Mouse (Mus musculus): ENCODE measurements around the gene Sipa1.
A peak's percentile ranks its signal among the peaks of the same experiment; 100 is the strongest.

The Sipa1 gene

GRCm38 (mm10) chr19:5646731-5647330 lies 16.7 kb downstream of the Sipa1 start:
- DNase-seq (ENCODE audit: low read depth, low spot score), result no peak

DNA sequence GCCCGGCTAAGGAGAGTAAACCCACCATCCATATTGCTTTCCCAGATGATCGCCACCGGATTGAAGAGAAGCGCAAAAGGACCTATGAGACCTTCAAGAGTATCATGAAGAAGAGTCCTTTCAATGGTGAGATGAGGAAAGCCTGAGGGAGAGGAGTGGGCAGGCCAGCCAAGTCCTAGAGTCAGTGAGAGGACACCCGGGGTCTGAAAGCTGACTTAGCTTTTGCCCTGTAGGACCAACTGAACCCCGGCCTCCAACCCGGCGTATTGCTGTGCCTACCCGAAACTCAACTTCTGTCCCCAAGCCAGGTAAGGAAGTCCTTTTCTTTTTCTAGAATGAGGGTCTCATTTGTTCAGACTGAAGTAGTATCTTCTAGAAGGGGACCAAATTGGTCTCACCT lies 18.2 kb downstream of the Sipa1 start:
- no peak for DNase-seq (ENCODE audit: low read depth, low spot score)

DNA sequence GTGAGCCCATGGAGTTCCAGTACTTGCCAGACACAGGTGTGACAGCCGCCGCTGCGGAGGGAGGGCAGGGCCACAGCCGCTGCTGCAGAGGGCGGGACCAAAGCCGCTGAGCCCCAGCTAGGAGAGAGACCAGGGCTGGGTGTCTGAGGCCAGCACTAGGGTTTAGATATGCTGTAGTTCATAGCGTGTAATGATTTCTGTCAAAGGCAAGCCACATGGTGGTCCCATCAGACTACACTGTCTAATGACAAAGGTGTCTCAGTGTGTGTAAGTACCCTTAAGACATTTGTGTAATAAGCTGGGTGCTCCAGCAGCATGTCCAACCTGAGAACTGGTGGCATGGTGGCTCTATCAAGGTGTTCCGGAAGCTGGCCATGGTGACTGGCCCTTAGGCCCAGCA lies 21.9 kb downstream of the Sipa1 start:
- no peak for DNase-seq (ENCODE audit: low read depth, low spot score)

GRCm38 (mm10) chr19:5641021-5641420 lies 22.5 kb downstream of the Sipa1 start:
- DNase-seq (ENCODE audit: low read depth, low spot score), result no peak

- DNase-seq (ENCODE audit: low read depth, low spot score), result no peak
These were observed 23.2 kb downstream of the Sipa1 start for GRCm38 (mm10) chr19:5640339-5640738.

DNA sequence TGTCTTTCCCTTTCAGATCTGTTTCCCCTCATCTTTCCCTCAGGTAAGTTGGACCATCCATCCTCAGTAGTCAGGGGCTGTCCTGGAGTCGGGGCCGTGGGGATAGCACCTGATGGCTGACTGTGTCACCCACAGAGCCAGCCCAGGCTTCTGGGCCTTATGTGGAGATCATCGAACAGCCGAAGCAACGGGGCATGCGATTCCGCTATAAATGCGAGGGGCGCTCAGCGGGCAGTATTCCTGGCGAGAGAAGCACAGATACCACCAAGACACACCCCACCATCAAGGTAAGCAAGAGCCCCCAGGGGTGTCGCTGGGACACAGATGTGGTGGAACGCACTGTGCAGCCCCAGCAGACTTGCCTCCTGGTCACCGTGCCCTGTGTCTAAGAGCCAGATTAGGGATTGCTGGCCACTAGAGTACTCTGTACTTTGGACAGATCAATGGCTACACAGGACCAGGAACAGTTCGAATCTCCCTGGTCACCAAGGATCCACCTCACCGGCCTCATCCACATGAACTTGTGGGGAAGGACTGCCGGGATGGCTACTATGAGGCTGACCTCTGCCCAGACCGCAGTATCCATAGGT lies 25.0 kb downstream of the Sipa1 start:
- no peak for DNase-seq (ENCODE audit: low read depth, low spot score)

GRCm38 (mm10) chr19:5637069-5638047 lies 26.1 kb downstream of the Sipa1 start, which contains the start of gene Rela:
Gene Rela (plus strand): TSS chr19:5637483.
- DNase-seq (ENCODE audit: low read depth, low spot score), result peak; percentile 82

GRCm38 (mm10) chr19:5636571-5637041 lies 26.9 kb downstream of the Sipa1 start:
- DNase-seq (ENCODE audit: low read depth, low spot score), result no peak

DNA sequence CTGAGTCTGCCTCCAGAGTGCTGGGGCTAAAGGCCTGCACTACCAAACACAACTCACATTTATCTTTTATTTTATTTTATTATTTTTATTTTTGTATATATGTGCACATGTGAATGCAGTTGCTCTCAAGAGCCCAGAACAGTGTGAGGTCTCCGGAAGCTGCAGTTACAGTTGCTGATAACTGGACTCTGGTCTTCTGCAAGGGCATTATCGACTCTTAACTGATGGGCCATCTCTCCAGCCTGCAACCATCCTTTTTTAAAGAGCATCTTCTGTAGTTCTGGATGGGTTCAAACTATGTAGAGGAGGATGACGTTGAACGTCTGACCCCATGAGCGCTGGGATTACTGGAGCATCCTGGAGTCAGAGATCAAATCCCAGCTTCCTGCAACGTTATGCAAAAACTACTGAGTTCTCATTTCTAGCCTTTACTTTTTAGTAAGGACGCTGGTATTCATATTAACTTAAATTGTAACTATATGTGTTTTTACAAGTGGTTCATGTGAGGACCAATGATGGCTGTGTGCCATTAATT lies 27.4 kb downstream of the Sipa1 start:
- DNase-seq (ENCODE audit: low read depth, low spot score), result no peak

DNA sequence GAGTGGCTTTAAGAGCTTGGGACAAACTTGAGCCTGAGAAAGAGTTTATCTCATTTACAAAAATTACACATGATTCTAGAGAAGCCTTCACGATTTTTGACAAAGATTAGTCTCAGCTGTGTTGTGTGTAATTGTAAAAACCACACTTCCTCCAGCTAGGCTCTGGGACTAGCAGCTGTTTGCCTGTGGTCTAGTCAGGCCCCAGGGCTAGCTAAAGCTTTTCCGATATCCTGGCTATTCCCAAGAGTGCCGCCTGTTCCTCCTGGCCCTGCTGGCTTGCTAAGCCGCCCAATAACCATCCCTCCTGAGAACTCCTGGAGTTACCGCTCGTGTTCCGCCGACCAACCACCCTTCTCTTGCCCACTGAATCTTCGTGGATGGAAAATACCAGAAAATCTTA lies 31.4 kb downstream of the Sipa1 start:
- DNase-seq (ENCODE audit: low read depth, low spot score), result no peak

DNA sequence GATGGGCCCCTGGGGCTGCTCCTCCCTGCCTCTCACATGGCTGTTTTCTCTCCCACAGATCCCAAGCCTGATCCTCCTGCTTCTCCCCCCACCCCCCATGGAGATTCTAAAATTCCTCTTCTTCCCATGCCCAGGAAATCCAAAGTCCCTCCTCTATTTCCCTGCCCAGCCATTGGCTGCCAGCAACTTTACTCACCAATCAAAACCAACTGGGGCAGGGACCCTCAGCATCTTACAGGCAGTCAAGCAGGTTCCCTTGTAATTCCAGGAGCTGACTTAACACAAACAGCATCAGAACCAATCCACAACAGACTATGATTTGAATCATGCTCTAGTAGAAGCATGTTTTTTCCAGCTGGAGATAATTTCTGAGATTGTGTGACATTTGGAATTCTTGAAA lies 33.6 kb downstream of the Sipa1 start:
- no peak for DNase-seq (ENCODE audit: low read depth, low spot score)

DNA sequence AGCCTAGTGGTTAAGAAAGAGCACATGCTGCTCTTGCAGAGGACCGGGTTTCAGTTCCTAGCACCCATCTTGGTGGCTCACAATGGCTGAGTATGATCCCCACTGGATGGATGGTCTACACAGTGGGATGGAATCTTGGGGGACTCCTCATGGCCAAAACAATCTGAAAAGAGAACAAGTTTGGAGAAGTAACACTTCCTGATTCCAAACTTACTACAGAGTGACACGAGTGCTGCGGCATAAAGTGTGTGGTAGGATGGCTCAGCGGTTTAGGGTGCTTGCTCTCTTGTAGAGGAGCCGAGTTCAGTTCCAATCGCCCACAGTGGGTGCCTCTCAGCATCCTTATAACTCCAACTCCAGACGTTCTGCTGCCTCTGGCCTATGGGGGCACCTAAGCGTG lies 38.2 kb downstream of the Sipa1 start:
- DNase-seq (ENCODE audit: low read depth, low spot score), result no peak

DNA sequence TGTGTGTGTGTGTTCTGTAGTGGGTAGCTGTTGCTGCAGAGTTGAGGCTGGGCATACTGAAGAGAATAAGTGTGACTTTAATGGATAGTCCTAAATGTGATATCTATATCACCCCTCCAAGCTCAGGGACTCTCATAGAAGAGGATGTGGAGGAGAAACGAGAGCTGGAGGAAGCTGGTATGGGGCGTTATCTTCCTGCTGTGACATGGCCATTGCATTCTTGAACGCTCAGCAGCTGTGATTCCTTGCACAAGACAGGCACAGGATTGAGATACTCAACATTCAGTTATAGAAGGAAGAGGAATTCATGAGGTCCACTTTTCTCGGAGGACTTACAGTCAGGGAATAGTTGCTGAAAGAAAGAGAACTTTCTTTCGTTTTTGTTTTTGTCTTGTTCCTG lies 41.6 kb downstream of the Sipa1 start:
- DNase-seq (ENCODE audit: low read depth, low spot score), result no peak

GRCm38 (mm10) chr19:5620007-5620406 lies 43.5 kb downstream of the Sipa1 start:
- no peak for DNase-seq (ENCODE audit: low read depth, low spot score)

- DNase-seq (ENCODE audit: low read depth, low spot score), result no peak
These were observed 48.6 kb downstream of the Sipa1 start for GRCm38 (mm10) chr19:5614953-5615352.

GRCm38 (mm10) chr19:5612762-5613411 lies 50.6 kb downstream of the Sipa1 start:
- DNase-seq (ENCODE audit: low read depth, low spot score), result no peak

GRCm38 (mm10) chr19:5611973-5612372 lies 51.5 kb downstream of the Sipa1 start:
- DNase-seq (ENCODE audit: low read depth, low spot score), result no peak

DNA sequence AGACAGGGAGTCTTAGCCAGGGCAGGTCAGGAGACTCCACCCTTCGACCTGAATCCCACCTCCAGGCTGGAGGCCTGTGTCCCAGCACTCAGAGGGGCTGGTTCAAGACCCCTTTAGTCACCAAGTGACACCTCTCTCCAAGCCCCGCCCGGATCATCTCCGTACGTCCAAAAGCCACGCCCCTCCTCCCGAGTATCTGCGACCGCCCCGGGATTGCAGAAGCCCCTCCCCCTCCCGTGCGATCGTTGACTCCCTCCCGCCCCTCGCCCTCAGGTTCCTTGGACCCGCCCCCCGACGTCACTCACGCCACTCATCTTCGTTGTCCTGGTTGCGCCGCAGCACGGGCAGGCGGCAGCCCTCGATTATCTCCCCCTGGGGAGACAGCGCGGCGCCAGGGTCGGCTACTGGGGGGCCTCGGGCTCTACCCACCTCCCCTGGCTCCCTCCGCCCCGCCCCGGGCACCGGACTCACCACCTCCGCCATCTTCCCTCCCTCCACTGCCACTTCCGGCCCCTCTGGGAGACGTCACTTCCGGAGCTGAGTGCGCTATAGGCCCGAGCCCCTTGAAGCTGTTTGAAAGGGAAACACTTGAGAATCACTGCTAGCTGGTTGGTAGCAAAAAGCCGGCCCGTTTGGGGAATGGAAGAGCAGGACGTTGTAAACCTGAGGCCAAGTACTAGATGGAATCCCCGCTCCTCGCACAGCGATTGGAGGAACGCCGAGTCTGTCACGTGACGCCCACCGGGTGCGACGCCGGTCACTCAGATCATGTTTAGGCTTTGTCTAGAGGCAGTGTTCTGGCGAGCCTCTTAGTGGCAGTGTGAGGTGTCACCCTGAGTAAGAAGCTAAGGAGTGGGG lies 53.7 kb downstream of the Sipa1 start, which contains the start of gene Kat5:
Kat5 (minus strand) TSS at position 691 of the 858 bp plus-strand sequence.
- peak; percentile 93 for DNase-seq (ENCODE audit: low read depth, low spot score)

DNA sequence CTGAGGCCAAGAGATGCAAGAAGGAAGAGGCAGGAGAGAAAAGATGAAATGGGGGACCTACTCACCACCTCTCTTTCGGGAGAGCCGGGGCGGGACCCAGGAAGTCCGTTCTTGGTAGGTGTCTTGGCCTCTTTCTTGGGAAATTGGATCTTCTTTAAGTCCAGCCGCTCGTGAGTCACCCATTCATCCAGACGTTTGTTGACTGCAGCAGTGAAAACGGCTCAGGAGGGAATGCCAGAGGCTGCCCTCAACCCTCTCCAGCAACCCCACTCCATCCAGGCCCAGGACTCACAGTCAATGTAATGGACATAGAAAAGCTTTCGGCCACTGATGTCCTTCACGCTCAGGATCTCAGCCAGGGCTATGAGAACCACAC lies 54.3 kb downstream of the Sipa1 start:
- DNase-seq (ENCODE audit: low read depth, low spot score), result no peak

DNA sequence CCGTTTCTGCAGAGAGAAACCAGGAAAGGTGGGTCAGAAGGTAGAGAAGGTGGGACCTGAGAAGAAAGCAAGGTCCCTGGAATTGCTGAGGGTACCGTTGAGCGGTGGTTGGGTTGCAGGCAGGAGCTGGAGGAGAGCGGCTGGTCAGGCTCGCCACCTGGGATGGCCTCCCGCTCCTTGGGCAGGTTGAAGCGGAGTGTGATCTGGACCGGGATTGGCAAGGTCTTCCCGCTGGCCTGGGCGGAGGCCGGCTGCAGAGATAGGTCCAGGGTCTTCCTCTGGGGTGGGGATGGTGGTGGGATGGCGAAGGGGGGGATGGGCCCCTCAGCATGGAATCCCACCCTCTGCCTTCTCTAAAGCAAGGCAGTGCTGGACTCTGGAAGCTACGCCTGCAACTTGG lies 54.8 kb downstream of the Sipa1 start:
- DNase-seq (ENCODE audit: low read depth, low spot score), result no peak

Measured in mesoderm, embryonic 11.5 days (tissue).